Mouse (Mus musculus): ENCODE results near the gene Khk.

The Khk gene

GRCm38 (mm10) chr5:30913060-30913841 lies 8.0 kb upstream of the Khk start, which contains the start of gene Emilin1:
Gene Emilin1, plus strand, starts transcription at chr5:30913402.
- DNase-seq (ENCODE audit: low read depth, low spot score) = peak; percentile 50

GRCm38 (mm10) chr5:30914101-30914635 lies 7.1 kb upstream of the Khk start:
- DNase-seq (ENCODE audit: low read depth, low spot score) = no peak

GRCm38 (mm10) chr5:30914849-30915248 lies 6.4 kb upstream of the Khk start:
- no peak for DNase-seq (ENCODE audit: low read depth, low spot score)

DNA sequence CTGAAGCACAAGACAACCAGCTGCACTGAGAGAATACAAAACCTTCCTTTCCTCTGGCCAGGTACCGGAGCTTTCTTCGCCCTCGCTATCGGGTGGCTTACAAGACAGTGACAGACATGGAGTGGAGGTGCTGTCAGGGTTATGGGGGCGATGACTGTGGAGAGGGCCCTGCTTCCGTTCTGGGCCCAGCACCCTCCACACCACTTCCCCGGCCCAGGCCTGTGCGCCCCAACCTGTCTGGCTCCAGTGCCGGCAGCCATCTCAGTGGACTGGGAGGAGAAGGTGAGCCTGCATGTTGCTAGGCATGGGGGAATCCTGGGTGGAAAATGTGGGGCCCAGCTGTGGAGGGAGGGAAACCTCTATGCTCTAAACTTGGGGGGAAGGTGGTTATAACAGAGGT lies 5.8 kb upstream of the Khk start:
- DNase-seq (ENCODE audit: low read depth, low spot score) = no peak

DNA sequence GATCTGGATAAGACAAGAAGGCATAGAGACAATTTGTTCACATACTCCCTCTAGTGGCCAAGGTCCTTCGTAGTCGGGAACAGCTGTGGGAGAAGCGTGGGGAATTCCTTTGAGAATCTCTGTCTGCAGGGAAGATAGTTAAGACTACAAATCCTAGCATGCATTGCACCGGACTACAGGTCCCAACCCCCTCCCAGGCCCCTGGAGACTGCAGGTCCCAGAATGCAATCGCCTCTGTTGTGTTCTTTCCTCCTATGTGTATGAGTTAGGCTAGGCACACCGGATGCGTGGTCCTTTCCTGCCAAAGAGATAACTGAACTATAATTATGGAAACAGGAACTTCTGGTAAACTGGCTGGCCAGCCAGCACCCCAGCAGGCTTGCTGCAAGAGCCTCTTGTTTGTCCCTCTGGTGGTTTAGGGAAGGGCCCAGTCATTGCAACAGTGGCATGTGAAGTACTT lies 5.2 kb upstream of the Khk start:
- peak; percentile 98 for DNase-seq (ENCODE audit: low read depth, low spot score)

GRCm38 (mm10) chr5:30916841-30917240 lies 4.4 kb upstream of the Khk start:
- no peak for DNase-seq (ENCODE audit: low read depth, low spot score)

DNA sequence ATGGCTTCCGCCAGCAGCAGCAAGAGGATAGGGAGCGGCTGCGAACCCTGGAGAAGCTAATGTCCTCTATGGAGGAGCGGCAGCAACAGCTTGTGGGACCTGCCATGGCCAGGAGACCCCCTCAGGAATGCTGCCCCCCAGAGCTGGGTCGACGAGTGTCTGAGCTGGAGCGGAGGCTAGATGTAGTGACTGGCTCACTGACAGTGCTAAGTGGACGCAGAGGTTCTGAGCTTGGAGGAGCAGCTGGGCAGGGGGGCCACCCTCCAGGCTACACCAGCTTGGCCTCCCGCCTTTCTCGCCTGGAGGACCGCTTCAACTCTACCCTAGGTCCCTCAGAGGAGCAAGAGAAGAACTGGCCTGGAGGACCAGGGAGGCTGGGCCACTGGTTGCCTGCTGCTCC lies 3.9 kb upstream of the Khk start:
- DNase-seq (ENCODE audit: low read depth, low spot score) = no peak

- DNase-seq (ENCODE audit: low read depth, low spot score) = no peak
Observed at GRCm38 (mm10) chr5:30917891-30918670, 3.1 kb upstream of the Khk start.

GRCm38 (mm10) chr5:30918691-30919090 lies 2.5 kb upstream of the Khk start:
- DNase-seq (ENCODE audit: low read depth, low spot score) = no peak

DNA sequence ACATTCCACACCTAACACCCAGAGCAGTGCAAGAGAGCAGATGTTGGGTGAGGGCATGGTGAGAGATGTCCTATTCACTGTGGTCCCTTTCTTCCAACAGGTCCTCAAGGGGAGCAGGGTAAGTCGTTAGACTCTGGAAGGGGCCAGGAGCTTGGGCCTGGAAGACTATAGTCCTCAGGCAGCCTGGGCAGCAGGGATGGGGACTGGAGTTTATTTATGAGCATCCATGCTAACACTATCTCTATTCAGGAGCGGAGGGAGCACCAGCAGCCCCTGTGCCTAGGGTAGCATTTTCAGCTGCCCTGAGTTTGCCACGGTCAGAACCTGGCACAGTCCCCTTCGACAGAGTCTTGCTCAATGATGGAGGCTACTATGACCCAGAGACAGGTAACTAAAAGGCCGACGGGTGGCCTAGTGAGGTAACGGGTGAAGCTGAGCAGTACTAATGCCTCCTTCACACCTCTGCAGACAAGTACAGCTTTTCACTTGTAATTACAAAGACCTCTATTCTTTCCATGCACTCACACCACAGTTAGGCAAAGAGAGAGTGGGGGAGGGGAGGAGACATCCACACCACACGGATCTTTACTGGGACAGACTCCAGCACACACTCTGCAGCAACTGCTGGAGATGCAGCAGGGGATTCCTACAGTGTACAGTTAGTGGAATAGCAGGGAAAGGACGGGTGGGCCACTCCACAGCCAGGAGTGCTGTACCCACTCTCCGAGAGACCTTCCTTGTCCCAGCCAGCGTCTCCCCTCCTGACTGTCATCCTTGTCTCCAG lies 1.2 kb upstream of the Khk start:
- no peak for DNase-seq (ENCODE audit: low read depth, low spot score)

DNA sequence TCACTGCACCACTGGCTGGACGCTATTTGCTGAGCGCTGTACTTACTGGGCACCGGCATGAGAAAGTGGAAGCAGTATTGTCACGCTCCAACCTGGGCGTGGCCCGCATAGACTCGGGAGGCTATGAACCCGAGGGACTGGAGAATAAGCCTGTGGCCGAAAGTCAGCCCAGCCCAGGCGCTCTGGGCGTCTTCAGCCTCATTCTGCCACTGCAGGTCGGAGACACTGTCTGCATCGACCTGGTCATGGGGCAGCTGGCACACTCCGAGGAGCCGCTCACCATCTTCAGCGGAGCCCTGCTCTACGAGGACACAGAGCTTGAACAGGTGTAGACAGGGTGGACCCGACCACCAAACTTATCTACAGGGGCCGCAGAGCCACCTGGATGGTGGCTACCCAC lies 610 bp upstream of the Khk start:
- no peak for DNase-seq (ENCODE audit: low read depth, low spot score)

DNA sequence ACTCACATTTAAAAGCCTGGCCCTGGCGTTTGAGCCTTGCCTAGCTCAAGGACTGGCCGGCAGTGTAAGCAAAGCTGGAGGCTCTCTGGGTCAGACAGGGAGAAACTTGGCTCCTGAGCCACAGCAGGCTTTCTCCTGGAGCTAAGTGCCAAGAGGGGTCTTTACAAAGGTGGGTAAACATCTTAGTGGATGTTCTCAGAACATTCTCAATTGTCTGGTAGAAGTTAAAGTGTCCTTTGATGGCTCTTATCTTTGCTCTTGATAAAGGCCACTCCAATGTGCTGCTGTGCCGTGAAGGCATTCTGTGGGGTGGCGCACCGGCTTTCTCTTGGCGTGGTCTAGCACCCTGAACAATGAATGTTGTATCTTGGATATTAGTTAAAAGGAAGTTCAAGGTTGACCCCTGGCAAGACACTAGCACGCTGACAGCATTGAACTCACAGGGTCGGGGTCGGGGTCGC lies 1.4 kb downstream of the Khk start:
- no peak for DNase-seq (ENCODE audit: low read depth, low spot score)

DNA sequence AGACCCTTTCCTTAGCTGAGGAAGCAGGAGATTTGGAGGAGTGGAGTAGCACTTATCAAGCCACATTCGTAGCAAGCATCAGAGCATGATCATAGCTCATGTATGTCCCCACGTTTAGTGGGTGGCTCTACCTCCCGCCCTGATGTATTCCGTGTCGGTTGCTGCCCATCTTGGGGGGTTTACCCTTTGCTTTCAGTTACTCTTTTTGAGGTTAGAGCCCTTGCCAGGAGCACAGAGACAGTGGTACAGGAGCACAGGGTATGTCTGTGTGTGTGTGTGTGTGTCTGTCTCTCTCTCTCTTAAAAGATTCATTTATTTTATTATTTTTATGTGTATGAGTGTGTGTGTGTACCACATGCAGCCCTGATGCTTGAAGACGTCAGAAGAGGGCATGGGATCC lies 1.9 kb downstream of the Khk start:
- no peak for DNase-seq (ENCODE audit: low read depth, low spot score)

DNA sequence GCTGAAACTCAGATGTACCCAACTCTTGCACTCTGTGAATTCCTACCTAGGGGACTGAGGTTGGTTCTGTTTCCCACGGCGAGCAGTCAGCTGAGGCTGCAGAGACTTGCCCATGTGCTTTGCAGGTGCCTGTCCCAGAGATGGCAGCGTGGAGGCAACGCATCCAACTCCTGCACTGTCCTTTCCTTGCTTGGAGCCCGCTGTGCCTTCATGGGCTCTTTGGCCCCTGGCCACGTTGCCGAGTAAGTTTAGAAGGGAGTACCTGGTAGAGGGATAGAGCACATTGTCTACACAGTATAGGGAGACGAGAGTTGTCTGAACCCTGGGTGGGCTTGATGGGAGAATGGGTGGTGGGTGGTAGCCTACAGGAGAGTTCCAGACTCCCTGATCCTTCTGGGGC lies 3.4 kb downstream of the Khk start:
- no peak for DNase-seq (ENCODE audit: low read depth, low spot score)

- DNase-seq (ENCODE audit: low read depth, low spot score) = no peak
Observed at GRCm38 (mm10) chr5:30925217-30925616, 4.0 kb downstream of the Khk start.

DNA sequence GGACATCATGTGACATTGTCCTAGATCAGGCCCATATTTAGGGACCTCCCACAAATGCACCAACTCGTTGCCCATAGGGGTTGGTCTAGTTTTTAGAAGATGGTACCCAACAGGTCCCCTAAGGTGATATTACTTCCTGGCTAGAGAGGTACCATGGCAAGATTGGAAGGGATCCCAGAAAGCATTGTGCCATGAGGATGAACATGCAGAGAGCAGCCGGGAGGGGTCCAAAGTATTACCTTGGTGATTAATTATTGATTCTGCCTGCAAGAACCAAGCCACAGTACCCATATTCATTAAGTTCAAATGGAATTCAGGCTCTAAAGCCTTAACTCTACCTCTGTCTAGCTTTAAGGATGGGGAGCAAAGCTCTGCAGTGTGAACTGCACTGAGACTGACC lies 4.8 kb downstream of the Khk start:
- DNase-seq (ENCODE audit: low read depth, low spot score) = no peak

DNA sequence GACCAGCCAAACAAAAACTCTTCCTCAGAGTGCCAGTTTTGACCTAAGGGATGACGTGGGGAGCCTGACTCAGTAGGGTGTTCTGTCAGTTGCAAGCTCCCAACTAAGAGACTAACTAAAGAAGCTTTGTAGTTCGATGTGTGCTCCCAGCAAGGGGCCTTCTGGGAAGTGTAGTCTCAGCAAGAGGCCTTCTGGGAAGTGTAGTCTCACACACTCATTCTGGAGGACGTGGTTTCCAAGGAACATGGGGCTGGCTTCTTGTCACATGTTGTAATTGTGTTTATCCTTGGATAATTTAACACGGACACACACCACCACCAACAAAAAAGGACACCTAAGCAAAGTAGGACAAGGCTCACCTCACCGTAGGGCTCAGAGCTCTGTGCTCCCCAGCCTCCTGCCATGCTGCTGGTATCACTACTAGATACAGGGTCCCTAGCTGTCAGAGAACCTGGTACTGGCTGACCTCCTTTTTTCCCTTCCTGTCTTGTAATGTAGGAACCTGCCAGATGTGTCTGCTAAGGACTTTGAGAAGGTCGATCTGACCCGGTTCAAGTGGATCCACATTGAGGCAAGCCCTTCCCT lies 6.8 kb downstream of the Khk start:
- DNase-seq (ENCODE audit: low read depth, low spot score) = peak; percentile 85

GRCm38 (mm10) chr5:30930121-30930520 lies 8.9 kb downstream of the Khk start:
- peak; percentile 89 for DNase-seq (ENCODE audit: low read depth, low spot score)

DNA sequence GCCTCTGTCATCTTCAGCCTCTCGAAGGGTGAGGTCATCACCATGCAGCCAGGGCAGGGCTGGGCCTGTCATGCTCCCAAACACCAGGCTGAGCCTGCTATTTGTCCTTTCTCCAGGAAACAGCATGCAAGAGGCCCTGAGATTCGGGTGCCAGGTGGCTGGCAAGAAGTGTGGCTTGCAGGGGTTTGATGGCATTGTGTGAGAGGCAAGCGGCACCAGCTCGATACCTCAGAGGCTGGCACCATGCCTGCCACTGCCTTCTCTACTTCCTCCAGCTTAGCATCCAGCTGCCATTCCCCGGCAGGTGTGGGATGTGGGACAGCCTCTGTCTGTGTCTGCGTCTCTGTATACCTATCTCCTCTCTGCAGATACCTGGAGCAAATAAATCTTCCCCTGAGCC lies 9.6 kb downstream of the Khk start:
- no peak for DNase-seq (ENCODE audit: low read depth, low spot score)

- DNase-seq (ENCODE audit: low read depth, low spot score) = peak; percentile 59
Observed at GRCm38 (mm10) chr5:30931378-30931777, 10.1 kb downstream of the Khk start.

DNA sequence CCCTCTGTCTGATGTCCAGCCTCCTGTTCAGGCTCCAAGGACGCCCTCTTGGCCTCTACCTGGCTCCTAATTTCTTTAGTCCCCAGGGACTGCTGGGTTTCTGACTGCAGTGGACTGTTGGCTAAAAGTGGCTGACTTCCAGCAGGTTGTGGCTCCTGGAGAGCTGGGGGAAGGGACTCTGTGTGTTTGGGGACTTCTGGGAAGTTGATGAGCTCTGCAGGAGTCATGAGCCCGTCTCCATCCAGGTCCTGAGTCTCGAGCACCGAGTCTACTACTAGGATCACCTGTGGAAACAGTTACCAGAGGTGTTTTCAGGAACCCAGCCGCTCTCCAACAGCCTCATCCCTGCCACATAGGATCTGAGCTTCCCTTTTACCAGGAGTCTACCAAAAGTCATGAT lies 12.5 kb downstream of the Khk start:
- DNase-seq (ENCODE audit: low read depth, low spot score) = no peak
